Mouse (Mus musculus) right cerebral cortex, postnatal 36 days (tissue): Measurements from ENCODE around the gene Strn3.
"Not testable (repeated sequence)": the region's sequence is repeated elsewhere in the genome, so short reads cannot be mapped to it uniquely, and the experiment has no call there.

Source experiments
- DNase-seq, 2 experiments: peaks; one replicate each; pipeline ENCODE4 v3.0.0; 2022; ENCODE audit warnings: low spot score in 2 of 2, mixed read lengths in 1 of 2

Gene Strn3

GRCm38 (mm10) chr12:51693419-51693818 is 1.7 kb upstream of the Strn3 start:
- DNase-seq: no peak

DNA sequence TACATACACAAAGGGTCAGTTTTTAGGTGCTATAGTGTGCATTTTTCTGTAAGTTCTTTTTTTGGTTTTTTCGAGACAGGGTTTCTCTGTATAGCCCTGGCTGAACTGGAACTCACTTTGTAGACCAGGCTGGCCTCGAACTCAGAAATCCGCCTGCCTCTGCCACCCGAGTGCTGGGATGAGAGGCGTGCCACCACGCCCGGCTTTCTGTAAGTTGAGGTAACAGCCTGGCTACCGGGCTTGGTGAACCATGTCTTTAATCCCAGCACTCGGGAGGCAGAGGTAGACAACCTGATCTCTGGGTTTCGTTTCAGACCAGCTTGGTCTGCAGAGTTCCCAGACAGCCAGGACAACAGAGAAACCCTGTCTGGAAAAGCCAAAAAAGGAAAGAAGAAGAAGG is 1.2 kb upstream of the Strn3 start:
- not testable (repeated sequence) for DNase-seq

DNA sequence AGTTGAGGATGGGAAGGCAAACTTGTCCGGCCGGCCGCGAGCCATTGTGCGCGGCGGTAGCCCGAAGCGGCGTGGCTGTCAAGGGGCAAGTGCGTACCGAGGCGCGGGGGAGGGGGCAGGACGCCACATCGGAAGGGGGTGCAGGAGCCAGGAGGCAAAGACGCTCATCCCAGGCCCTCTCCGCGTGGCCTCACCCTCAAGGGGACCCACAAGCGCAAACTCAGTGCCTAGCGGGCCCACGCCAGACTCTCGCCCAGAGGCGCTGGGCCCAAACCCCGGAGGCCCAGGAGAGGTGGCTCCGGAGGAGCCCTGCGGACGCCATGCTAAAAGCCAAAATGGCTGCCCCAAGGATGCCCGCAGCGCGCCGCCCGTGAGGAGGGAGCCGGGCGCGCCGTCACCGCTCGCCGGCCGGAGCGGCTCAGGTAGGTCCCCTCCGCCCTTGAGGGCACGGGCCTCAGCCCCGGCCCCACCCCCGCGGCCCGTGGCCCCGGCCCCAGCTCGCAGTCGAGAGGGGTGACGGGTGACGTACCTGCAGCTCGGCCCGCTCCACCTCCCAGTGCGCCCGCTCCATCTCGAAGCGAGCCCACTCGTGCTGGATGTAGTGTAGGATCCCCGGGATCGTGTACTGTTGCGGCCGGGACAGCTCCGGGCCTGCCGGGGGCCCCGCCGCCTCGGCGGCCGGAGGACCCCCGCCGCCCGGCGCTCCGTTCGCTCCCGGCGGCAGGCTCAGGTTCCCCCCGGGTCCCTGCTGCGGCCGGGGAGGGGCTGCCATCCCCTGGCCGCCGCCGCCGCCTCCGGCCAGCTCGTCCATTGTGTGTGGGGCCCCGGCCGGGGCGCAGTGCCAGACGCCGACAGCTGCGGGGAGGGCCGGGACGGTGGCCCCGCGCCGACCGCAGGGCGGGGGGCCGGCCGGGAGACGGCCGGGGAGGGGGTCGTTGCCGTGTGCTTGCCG is 528 bp downstream of the Strn3 start, which contains the start of gene Ap4s1:
TSS of gene Ap4s1 (plus strand) at position 141 of the 952 bp plus-strand sequence.
- peak; percentile 52 to 54 for DNase-seq

DNA sequence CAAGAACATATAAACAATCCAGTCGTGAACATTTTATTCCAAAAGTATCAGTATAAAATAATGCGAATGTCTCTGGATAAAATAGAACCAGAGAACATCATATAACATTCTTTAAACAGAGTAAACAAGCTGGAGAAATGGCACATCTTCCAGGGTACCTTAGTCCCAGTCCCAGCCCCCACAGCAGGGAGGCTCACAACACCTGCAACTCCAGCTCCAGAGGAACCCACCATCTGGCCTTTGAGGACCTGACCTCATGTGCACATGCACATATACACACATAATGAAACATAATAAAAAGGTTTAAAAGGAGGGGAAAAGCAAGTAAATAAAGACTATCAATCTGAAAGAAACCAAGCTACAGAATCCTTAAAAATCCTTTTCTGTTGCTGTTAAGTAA is 3.2 kb downstream of the Strn3 start:
- no peak for DNase-seq

DNA sequence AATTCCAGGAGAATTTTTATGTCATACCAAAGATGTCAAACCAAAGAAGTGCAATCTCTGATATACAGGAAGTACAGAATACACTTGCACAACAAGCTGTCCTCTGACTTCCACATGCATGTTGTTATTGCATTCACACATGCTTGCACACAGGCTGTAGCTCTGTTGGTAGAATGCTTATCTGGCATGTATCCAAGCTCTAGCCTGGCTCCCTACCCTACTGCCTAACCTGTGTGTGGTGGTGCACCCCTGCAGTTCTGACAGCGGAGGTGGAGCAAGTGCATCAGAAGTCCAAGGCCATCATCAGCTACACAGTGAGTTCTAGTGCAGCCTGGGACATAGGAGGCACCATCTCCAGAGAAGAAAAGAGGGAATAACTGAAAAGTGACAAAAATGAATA is 12.9 kb downstream of the Strn3 start:
- DNase-seq: no peak

DNA sequence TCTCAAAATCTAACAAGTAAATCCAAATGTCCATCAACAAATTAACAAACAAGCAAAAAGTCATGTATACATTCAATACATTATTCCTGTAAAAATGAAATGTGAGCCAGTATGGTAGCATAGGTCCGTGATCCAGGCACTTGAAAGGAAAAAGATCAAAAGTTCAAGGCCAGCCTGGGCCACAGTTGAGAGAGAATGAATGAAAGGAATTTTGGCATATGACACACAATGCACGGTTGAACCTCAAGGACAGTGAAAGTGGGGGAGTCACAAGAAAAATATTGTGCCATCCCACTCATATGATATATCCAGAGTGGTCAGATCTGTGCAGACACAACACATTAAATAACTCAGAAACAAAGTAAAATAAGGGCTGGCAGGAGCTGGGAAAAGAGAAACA is 15.3 kb downstream of the Strn3 start:
- DNase-seq: no peak

DNA sequence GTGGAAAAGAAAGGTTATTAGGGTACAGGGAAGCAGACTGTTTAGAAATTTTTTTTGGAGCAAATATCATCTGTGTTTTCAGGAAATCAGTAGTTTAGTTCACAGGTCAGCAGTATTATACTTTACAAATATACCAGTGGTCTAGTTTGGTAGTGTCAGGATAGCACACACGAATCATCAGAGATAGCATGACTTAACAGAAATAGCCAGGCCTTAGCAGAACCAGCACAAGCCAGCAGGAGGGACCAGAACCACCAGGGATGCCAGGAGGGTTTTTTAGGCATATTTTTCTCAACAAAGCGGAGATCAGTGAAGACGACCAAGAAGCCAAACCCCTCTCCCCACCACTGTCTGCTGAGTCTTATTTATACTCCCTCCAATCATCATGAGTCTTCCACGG is 18.4 kb downstream of the Strn3 start:
- no peak for DNase-seq

- no peak for DNase-seq
These were observed 20.3 kb downstream of the Strn3 start for GRCm38 (mm10) chr12:51671231-51671891.

DNA sequence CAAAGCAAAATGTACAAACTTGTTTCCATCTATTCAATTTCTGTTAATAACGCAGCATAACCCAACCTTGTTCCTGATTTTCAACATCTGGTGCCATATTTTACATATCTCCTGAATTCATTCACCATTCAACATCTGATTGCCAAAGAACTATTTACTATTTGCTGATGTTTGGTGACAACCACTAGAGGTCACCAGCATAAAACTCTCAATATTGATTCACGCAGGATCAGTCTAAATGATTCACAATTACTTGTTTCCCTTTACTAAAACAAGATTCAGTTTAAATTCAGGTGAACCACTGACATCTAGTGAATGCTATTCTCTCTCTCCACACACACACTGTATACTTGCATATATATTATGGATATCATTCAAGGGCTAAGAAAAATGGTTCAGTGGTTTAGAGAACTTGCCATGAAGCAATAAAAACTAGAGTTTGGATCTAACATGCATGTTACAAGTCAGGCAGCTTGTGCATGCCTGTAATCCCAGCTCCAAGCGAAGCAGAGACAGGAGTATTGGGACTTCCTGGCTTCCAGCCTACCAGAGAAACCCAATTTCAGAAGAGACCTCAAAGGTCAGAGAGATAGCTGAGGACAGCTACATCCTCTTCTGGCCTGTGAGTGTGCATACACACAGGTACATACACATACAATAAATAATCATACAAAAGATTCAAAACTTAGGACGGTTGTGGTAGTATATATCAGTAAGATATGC is 24.8 kb downstream of the Strn3 start:
- DNase-seq: no peak

DNA sequence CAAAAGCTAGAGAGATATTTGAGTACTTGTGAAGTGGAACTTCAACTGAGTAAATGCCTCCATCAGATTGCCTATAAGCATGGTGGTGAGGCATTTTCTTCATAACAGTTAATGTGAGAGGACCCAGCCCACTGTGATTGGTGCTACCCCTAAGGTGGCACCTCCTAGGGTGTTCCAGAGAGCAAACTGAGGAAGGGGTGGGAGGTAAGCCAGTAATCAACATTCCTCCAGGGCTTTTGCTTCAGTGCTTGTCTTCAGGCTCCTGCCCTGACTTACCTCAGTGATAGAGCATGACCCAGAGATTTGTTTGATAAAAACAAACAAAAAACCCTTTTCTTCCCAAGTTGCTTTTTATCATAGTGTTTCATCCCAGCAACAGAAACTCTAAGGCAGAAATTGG is 27.8 kb downstream of the Strn3 start:
- no peak for DNase-seq

DNA sequence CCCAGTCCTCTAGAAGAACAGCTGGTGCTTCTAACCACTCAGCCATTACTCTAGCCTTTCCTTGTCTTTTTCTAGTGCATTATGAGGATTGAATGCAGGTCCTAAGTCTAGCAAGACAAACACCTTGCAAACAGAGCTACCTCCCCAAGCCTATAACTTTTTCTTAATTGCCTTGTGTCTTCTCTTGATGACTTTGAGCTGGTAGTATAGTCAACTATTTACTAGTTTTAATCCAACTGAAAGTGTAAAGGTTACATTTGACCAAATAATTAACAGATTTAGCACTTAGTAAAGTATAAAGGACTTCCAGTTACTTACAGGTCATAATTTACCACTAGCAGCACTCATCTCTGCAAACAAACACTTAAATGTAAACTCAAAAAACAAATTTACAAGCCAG is 28.7 kb downstream of the Strn3 start:
- no peak for DNase-seq

- no peak for DNase-seq
These were observed 35.7 kb downstream of the Strn3 start for GRCm38 (mm10) chr12:51655944-51656465.

DNA sequence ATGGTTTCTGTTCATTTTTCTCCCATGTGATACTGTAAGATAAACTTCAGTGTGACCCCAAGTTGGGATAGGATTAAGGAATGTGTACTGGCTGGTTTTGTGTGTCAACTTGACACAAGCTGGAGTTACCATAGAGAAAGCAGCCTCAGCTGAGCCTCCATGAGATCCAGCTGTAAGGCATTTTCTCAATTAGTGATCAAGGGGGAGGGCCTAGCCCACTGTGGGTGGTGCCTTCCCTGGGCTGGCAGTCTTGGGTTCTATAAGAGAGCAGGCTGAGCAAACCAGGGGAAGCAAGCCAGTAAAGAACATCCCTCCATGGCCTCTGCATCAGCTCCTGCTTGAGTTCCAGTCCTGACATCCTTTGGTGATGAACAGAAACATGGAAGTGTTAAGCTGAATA is 42.3 kb downstream of the Strn3 start:
- DNase-seq: not testable (repeated sequence)

DNA sequence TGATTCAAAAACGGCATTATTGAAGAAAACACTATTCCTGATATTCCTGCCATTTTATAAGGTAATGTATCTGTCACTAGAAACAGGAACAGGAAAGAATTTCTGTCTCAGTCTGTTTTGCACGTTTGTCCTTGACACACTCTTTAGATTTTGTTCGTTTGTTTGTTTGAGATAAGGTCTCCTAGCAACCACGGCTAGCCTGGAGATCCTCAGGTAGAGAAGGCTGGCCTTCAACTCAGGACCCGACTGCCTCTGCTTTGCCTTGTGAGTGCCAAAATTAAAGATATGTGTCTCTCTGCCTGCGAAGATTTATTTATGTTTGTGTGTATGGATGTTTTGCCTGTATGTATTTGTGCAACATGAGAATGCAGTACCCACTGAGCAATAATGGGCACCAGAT is 49.8 kb downstream of the Strn3 start:
- no peak for DNase-seq

GRCm38 (mm10) chr12:51636689-51637470 is 54.8 kb downstream of the Strn3 start:
- DNase-seq: no peak

GRCm38 (mm10) chr12:51636260-51636659 is 55.4 kb downstream of the Strn3 start:
- DNase-seq: no peak

DNA sequence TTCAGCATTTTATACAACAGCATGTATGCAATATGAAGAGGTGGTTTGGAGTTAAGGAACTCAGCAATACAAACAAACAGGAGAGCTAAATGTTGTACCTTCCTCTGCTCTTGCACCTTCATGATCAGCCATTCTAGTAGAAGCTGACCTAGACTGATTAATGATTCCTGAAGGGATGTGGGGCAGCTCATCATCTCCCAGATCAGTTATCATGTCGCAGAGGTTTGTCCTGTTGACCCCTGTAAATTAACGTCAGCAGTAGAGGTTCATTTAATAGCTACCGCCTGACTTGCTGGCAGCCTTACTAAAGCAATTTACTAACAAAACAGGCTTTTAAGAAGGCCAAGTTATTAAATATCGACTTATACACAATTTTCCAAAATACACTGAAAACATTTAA is 58.2 kb downstream of the Strn3 start:
- DNase-seq: no peak

- DNase-seq: no peak
These were observed 68.4 kb downstream of the Strn3 start for GRCm38 (mm10) chr12:51623366-51623694.

DNA sequence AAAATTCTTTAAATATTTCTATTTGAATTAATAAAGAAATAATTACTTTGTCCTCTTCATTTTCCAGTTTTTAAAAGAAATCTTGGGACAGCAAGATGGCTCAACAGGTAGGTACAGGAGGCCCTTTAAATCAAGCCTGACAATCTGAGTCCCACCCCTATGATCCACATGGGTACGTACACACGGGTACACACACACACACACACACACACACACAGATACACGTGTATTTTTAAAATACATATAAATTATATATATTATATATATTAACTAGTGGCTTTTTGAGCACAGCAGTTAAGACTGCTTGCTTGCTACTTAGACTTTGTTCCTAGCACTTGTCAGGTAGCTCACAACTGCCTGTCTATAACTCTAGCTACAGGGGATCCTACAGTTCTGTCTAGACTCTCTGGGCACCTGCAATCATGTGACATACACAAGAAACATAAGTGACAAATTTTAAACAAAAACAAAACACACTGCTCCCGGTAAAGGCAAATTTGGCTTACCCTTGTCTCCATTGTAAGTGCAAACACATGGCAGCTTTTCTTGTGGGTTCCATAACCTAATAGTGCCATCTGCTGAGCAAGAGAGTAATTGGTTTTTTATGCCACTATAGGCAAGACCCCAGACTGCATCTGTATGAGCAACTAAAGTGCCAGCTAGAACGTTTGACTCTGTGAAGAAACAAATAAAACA is 68.9 kb downstream of the Strn3 start:
- no peak for DNase-seq

- DNase-seq: no peak
These were observed 70.5 kb downstream of the Strn3 start for GRCm38 (mm10) chr12:51621161-51621560.

DNA sequence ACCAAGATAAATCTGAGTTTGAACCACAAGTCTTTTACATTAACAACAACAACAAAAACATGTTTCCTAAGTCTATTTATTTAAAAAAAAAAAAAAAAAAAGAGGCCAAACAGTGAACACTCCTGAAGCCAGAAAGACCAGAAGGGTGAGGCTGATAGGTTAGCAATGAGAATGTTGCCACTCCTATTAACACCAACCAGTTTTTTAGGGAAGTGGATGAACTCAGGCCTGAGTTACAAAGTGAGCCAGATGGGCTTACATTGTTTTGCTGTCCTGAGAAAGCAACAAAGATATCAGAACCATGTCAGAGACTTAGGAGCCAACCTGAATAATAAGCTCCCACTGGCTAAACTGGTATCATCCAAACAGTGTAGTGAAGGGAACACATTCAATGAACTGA is 71.1 kb downstream of the Strn3 start:
- no peak for DNase-seq
